ENCODE assay signal across 18 mouse cellular contexts in genomic region chr4:12286391-12286790, GRCm38 (mm10).
A peak's percentile ranks its signal among the peaks of the same experiment; 100 is the strongest.
DNase-seq lines count a peak whose midpoint lies in the region; ATAC-seq and TF ChIP-seq lines count a peak whose summit lies in the region.
"Had no signal": no experiment of that assay in that cellular context is flagged by ENCODE, and none has a peak within 500 bp of the region (broad histone marks: within the 10 kb centered on the region; RNA-seq: fewer than 3 reads in every experiment).

No protein-coding gene starts in this region.

- H3K4me2 ChIP-seq in midbrain, embryonic 13.5 days (replicated peaks) = no peak overlapping the region
- H3K4me2 ChIP-seq in midbrain, postnatal 0 days (ENCODE audit: low read depth, low read length, poor library complexity, severe bottlenecking) = no peak overlapping the region
- H3K4me2 ChIP-seq in midbrain, embryonic 16.5 days (ENCODE audit: low read length) = no peak overlapping the region
- H3K4me2 ChIP-seq: embryonic facial prominence, embryonic 13.5 days; heart, embryonic 13.5 days; hindbrain, embryonic 14.5 days; intestine, embryonic 15.5 days had no signal

- ATAC-seq in midbrain, embryonic 13.5 days = peak; percentile 45; the same call in 1 of the 2 replicates
- no peak for ATAC-seq in midbrain, postnatal 0 days (ENCODE audit: low FRiP score)
- 0 out of 2 replicates have a peak, but pooled peaks have one; percentile 58 for ATAC-seq in midbrain, embryonic 16.5 days
- ATAC-seq: intestine, embryonic 15.5 days had no signal

- H3K9ac ChIP-seq in midbrain, embryonic 13.5 days (replicated peaks) = no peak overlapping the region
- H3K9ac ChIP-seq in midbrain, postnatal 0 days (replicated peaks; ENCODE audit: low read length, poor library complexity, severe bottlenecking) = no peak overlapping the region
- H3K9ac ChIP-seq in midbrain, embryonic 16.5 days (ENCODE audit: low read depth, low read length) = no peak overlapping the region
- H3K9ac ChIP-seq: embryonic facial prominence, embryonic 13.5 days; heart, embryonic 13.5 days; hindbrain, embryonic 14.5 days; intestine, embryonic 15.5 days had no signal

- H3K9me3 ChIP-seq in midbrain, embryonic 13.5 days = no peaks in the 10 kb centered on the region
- no peaks in the 10 kb centered on the region for H3K9me3 ChIP-seq in midbrain, postnatal 0 days (ENCODE audit: low read length)
- H3K9me3 ChIP-seq in midbrain, embryonic 16.5 days (replicated peaks; ENCODE audit: control insufficient read depth, low read length, poor library complexity, severe bottlenecking) = 0 out of 2 replicates have a peak, but pooled peaks cover 4% of the 10 kb centered on the region
- H3K9me3 ChIP-seq: intestine, embryonic 15.5 days had no signal

- no peak overlapping the region for H3K4me3 ChIP-seq in midbrain, embryonic 13.5 days (replicated peaks)
- H3K4me3 ChIP-seq in midbrain, postnatal 0 days (ENCODE audit: low read depth, low read length) = no peak overlapping the region
- no peak overlapping the region for H3K4me3 ChIP-seq in midbrain, embryonic 16.5 days (ENCODE audit: low read depth, low read length)
- H3K4me3 ChIP-seq: embryonic facial prominence, embryonic 13.5 days; gastrocnemius, adult 2 months; heart, embryonic 13.5 days; intestine, embryonic 15.5 days had no signal

- intact Hi-C loops in heart, postnatal 25 days (cut with DNase I) = no loop called here

- TF ChIP-seq CTCF in midbrain, postnatal 0 days (IDR thresholded peaks at IDR 0.05) = no peak

- 60% methylated on average over 1 of the region's 1 CpGs for WGBS in midbrain, embryonic 13.5 days
- 50% methylated on average over 1 of the region's 1 CpGs for WGBS in midbrain, postnatal 0 days
- WGBS in midbrain, embryonic 16.5 days = 34% methylated on average over 1 of the region's 1 CpGs

- peaks cover 11% of the 10 kb centered on the region for H3K4me1 ChIP-seq in midbrain, embryonic 13.5 days (replicated peaks)
- no peaks in the 10 kb centered on the region for H3K4me1 ChIP-seq in midbrain, postnatal 0 days (ENCODE audit: insufficient read depth, low read length)
- peaks cover 3% of the 10 kb centered on the region; the same call in 1 of the 2 replicates for H3K4me1 ChIP-seq in midbrain, embryonic 16.5 days (ENCODE audit: control insufficient read depth, insufficient read depth, low read length)
- H3K4me1 ChIP-seq: embryonic facial prominence, embryonic 13.5 days; heart, embryonic 13.5 days; intestine, embryonic 15.5 days had no signal

- peak; percentile 31 for DNase-seq in heart, adult 11 months
- no peak for DNase-seq in heart, postnatal 25 days (ENCODE audit: low spot score)
- DNase-seq in midbrain, postnatal 0 days (ENCODE audit: low spot score) = no peak
- no peak for DNase-seq in adrenal gland, adult 2 months
- DNase-seq in testis, postnatal 10 days (ENCODE audit: low spot score) = no peak
- DNase-seq: adrenal gland, postnatal 10 days; cerebellum, adult 11-12 months; cerebellum, adult 9-10 months; cerebellum, postnatal 25 days; gastrocnemius, adult 2 months; gastrocnemius, postnatal 25 days; heart, postnatal 4 days had no signal

- H3K36me3 ChIP-seq in midbrain, embryonic 13.5 days = no peaks in the 10 kb centered on the region
- no peaks in the 10 kb centered on the region for H3K36me3 ChIP-seq in midbrain, postnatal 0 days (ENCODE audit: insufficient read depth, low read length)
- no peaks in the 10 kb centered on the region for H3K36me3 ChIP-seq in midbrain, embryonic 16.5 days (ENCODE audit: control insufficient read depth, insufficient read depth, low read length)
- H3K36me3 ChIP-seq: embryonic facial prominence, embryonic 13.5 days; heart, embryonic 13.5 days; intestine, embryonic 15.5 days had no signal

- peak overlapping the region; percentile 60; the same call in 1 of the 2 replicates for H3K27ac ChIP-seq in midbrain, embryonic 13.5 days
- H3K27ac ChIP-seq in midbrain, postnatal 0 days (ENCODE audit: low read depth, low read length) = no peak overlapping the region
- H3K27ac ChIP-seq in midbrain, embryonic 16.5 days (ENCODE audit: low read length) = no peak overlapping the region
- H3K27ac ChIP-seq: embryonic facial prominence, embryonic 13.5 days; gastrocnemius, adult 2 months; heart, embryonic 13.5 days; hindbrain, embryonic 14.5 days; intestine, embryonic 15.5 days had no signal

- H3K27me3 ChIP-seq in midbrain, embryonic 13.5 days = no peaks in the 10 kb centered on the region
- H3K27me3 ChIP-seq in midbrain, postnatal 0 days (ENCODE audit: insufficient read depth, low read length) = no peaks in the 10 kb centered on the region
- no peaks in the 10 kb centered on the region for H3K27me3 ChIP-seq in midbrain, embryonic 16.5 days (ENCODE audit: control insufficient read depth, insufficient read depth, low read depth, low read length)
- H3K27me3 ChIP-seq: embryonic facial prominence, embryonic 13.5 days; heart, embryonic 13.5 days; intestine, embryonic 15.5 days had no signal
